Mouse (Mus musculus) embryonic facial prominence, embryonic 15.5 days (tissue): ENCODE measurements around the gene Olfr1490. TPM values are rescaled to one million over a fixed set of nuclear protein-coding genes. Genes with fewer than 3 reads are reported as not detected.
"Not testable (repeated sequence)": the region's sequence is repeated elsewhere in the genome, so short reads cannot be mapped to it uniquely, and the experiment has no call there.

Source experiments
- ATAC-seq: fragments of 200-750 bp; cut with Nextera tagmentation; 2 replicates; pipeline ENCODE4 v1.8.0; 2017; ENCODE audit warnings: low read depth, moderate TSS enrichment; ENCODE audit not compliant: insufficient number of reproducible peaks, low FRiP score, low TSS enrichment
- H3K27ac ChIP-seq: fragments of 300-500 bp; sonication (generic); replicated peaks from 2 replicates; pipeline ENCODE4 v1.5.1; 2015; ENCODE audit warnings: mild to moderate bottlenecking, inconsistent platforms
- H3K27me3 ChIP-seq: fragments of 300-500 bp; sonication (generic); 2 replicates; pipeline ENCODE4 v1.6.1; 2015; ENCODE audit warnings: inconsistent platforms
- H3K36me3 ChIP-seq: fragments of 300-500 bp; sonication (generic); 2 replicates; pipeline ENCODE4 v1.6.1; 2015; ENCODE audit warnings: mild to moderate bottlenecking, inconsistent platforms
- H3K4me1 ChIP-seq: fragments of 300-500 bp; sonication (generic); 2 replicates; pipeline ENCODE4 v1.6.1; 2015; ENCODE audit warnings: inconsistent platforms
- H3K4me2 ChIP-seq: fragments of 300-500 bp; sonication (generic); replicated peaks from 2 replicates; pipeline ENCODE4 v1.6.1; 2015; ENCODE audit warnings: mild to moderate bottlenecking, inconsistent platforms
- H3K4me3 ChIP-seq: fragments of 300-500 bp; sonication (generic); replicated peaks from 2 replicates; pipeline ENCODE4 v1.5.1; 2015; ENCODE audit warnings: mild to moderate bottlenecking, inconsistent platforms
- H3K9ac ChIP-seq: fragments of 300-500 bp; sonication (generic); 2 replicates; pipeline ENCODE4 v1.6.1; 2015; ENCODE audit warnings: inconsistent platforms
- H3K9me3 ChIP-seq: fragments of 300-500 bp; sonication (generic); replicated peaks from 2 replicates; pipeline ENCODE4 v1.6.1; 2016; ENCODE audit warnings: inconsistent platforms
- WGBS: fragments of 180-500 bp; shearing (Covaris S2); methylation state at CpG from one replicate; pipeline ENCODE4 v1.1.7; 2015; 5-methylcytosine and 5-hydroxymethylcytosine counted together
- microRNA-seq: library from miRNA; unstranded; fragments of <30 nt; microRNA quantifications from one replicate; pipeline ENCODE4, GENCODE M21; 2016; ENCODE audit warnings: borderline number of aligned reads
- polyA plus RNA-seq: library from polyadenylated mRNA; unstranded; fragments of >200 nt; fragmentation: Nextera tagmentation; extraction: Ambion mirVana; gene quantifications from 2 replicates; pipeline ENCODE4 v1.2.1, GENCODE M21; 2015

Gene Olfr1490
- not detected in 2 replicates for polyA plus RNA-seq

DNA sequence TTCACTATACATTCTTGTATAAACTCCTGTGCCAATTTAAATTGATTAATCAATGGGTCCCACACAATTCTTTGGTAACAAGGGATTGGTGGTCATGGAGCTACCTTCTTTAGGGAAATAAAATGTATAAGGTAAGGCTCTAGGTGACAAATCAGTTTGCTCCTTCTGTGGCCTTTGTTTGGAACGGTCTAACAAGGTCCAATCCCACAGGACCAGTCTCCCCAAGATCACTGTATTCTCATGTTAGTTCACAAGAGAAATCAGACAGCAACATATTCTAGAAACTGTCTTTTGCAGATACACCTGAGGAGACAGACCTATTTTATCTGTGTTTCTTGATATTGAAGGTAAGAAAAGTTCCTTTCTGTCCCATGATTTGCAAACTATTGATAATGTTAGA lies at the start of gene Olfr1490:
TSS of gene Olfr1490 (plus strand) at position 301 of the 400 bp plus-strand sequence.
- no peaks in the 10 kb centered on the region for H3K27me3 ChIP-seq
- H3K9me3 ChIP-seq = no peaks in the 10 kb centered on the region
- H3K27ac ChIP-seq = no peak within 1 kb of the TSS
- H3K4me3 ChIP-seq = no peak within 1 kb of the TSS
- H3K36me3 ChIP-seq = no peaks in the 10 kb centered on the region
- no peak within 1 kb of the TSS for H3K9ac ChIP-seq
- WGBS = 64% methylated on average over 1 of the region's 1 CpGs
- ATAC-seq = no peak
- no peaks in the 10 kb centered on the region for H3K4me1 ChIP-seq
- H3K4me2 ChIP-seq = no peak within 1 kb of the TSS

DNA sequence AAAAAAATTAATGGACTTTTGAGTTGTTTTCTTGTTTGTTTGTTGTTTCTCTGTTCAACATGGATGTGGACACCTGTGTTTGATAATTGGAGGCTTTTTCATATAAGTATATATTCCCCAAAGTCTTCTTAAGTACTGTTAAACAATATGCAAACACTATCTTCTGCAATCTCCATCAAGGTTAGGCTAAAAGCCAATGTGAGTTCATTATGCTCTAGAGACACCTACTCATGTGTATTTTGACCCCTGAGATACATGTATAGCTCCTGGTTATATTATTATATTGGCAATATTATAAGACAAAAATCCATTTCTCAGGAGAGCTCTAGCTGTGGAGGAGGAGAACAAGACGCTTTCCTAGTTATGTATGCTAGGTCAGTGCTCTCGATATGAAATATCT lies 33.8 kb upstream of the Olfr1490 start, which contains the start of gene Olfr1487:
TSS of gene Olfr1487 (plus strand) at position 301 of the 400 bp plus-strand sequence.
- not testable (repeated sequence) for H3K4me2 ChIP-seq, H3K36me3 ChIP-seq, ATAC-seq, H3K4me1 ChIP-seq, H3K9ac ChIP-seq, H3K27ac ChIP-seq, H3K9me3 ChIP-seq, H3K27me3 ChIP-seq, H3K4me3 ChIP-seq
- WGBS = 80% methylated on average over 2 of the region's 2 CpGs

DNA sequence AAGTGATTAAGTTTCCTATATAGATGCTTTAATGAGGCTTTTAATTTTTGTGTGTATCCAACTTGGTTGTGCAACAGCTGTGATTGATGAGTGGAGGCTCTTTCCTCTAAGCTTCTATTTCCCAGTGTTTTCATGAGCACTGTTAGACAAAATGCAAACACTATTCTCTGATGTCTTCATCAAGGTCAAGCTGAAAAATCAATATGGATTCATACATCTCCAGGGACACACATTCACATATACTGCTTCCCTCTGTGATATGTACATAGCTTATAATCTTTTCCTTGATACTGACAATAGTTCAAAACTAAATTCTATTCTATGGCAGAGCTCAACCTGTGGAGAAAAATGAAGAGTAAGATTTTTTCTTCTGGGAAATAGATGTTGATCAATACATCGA lies 19.6 kb upstream of the Olfr1490 start, which contains the start of gene Olfr1489:
TSS of gene Olfr1489 (plus strand) at position 301 of the 400 bp plus-strand sequence.
- 82% methylated on average over 1 of the region's 1 CpGs for WGBS
- ATAC-seq = no peak

DNA sequence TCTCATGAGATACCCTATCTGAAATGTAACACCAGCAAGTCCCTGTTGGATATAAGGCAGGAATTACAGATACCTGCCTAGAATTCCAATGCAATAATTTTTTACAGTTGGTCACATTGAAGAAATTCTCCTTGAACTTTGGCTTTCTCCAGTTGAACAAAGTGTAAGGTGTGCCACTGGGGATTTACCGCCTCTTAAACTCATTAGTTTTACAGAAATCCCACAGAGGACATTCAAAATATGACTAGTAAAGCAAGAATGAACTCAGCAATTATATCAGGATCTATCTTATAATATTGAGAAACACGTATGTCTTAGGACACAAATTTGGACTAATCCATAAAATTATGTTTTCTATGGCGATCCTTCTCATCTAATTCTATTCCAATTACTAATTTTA lies 46.1 kb downstream of the Olfr1490 start, which contains the start of gene Olfr1491:
TSS of gene Olfr1491 (plus strand) at position 301 of the 400 bp plus-strand sequence.
- 73% methylated on average over 3 of the region's 3 CpGs for WGBS
- Histone ChIP-seq H3K27ac (no peak within 1 kb of the TSS), H3K27me3 (no peaks in the 10 kb centered on the region), H3K9ac (no peak within 1 kb of the TSS), H3K4me2 (no peak within 1 kb of the TSS), H3K9me3 (no peaks in the 10 kb centered on the region), H3K4me3 (no peak within 1 kb of the TSS), H3K4me1 (no peaks in the 10 kb centered on the region), H3K36me3 (no peaks in the 10 kb centered on the region)
- ATAC-seq = no peak

More for the DNA sequence above, 19.6 kb upstream of the Olfr1490 start, which contains the start of gene Olfr1489:
- Histone ChIP-seq H3K9ac (no peak within 1 kb of the TSS), H3K4me3 (no peak within 1 kb of the TSS), H3K36me3 (no peaks in the 10 kb centered on the region), H3K27me3 (no peaks in the 10 kb centered on the region), H3K9me3 (no peaks in the 10 kb centered on the region), H3K4me1 (no peaks in the 10 kb centered on the region), H3K4me2 (no peak within 1 kb of the TSS), H3K27ac (no peak within 1 kb of the TSS)

Small RNA genes within 50 kb of the gene (microRNA-seq; reads per million reads assigned to microRNA genes)
- gene Gm23931 = not detected

Other genes starting within 250 kb of the Olfr1490 start
- gene Olfr1469, start 243.2 kb upstream of the Olfr1490 start, polyA plus RNA-seq = not detected in 2 replicates
- gene Olfr1471, start 207.7 kb upstream of the Olfr1490 start, polyA plus RNA-seq = not detected in 2 replicates
- not detected in 2 replicates for gene Olfr1472, start 195.0 kb upstream of the Olfr1490 start, polyA plus RNA-seq
- gene Olfr1474, start 181.5 kb upstream of the Olfr1490 start, polyA plus RNA-seq = not detected in 2 replicates
- not detected in 2 replicates for gene Olfr1475, start 170.9 kb upstream of the Olfr1490 start, polyA plus RNA-seq
- gene Olfr1477, start 150.5 kb upstream of the Olfr1490 start, polyA plus RNA-seq = not detected in 2 replicates
- not detected in 2 replicates for gene Olfr1480, start 123.2 kb upstream of the Olfr1490 start, polyA plus RNA-seq
- gene Olfr1484, start 67.6 kb upstream of the Olfr1490 start, polyA plus RNA-seq = not detected in 2 replicates
- gene Olfr1487, start 33.7 kb upstream of the Olfr1490 start, polyA plus RNA-seq = not detected in 2 replicates
- gene Olfr1489, start 19.5 kb upstream of the Olfr1490 start, polyA plus RNA-seq = 0.05 TPM in 1 of 2 replicates, not detected in the other
- gene Olfr1491, start 46.2 kb downstream of the Olfr1490 start, polyA plus RNA-seq = not detected in 2 replicates
- gene Olfr1493-ps1, start 72.2 kb downstream of the Olfr1490 start, polyA plus RNA-seq = not detected in 2 replicates
- gene Olfr1494, start 88.6 kb downstream of the Olfr1490 start, polyA plus RNA-seq = not detected in 2 replicates
- gene Olfr1495, start 113.5 kb downstream of the Olfr1490 start, polyA plus RNA-seq = 0.09 TPM in 1 of 2 replicates, not detected in the other
- not detected in 2 replicates for gene Olfr1496, start 126.8 kb downstream of the Olfr1490 start, polyA plus RNA-seq
- gene Olfr1497, start 147.1 kb downstream of the Olfr1490 start, polyA plus RNA-seq = 0.24 TPM in 1 of 2 replicates, not detected in the other
- gene Olfr1499, start 168.4 kb downstream of the Olfr1490 start, polyA plus RNA-seq = not detected in 2 replicates
- 0.16 and 0.23 TPM in 2 replicates for gene Olfr1500, start 179.4 kb downstream of the Olfr1490 start, polyA plus RNA-seq
- 0.04 and 0.25 TPM in 2 replicates for gene Olfr1501, start 199.6 kb downstream of the Olfr1490 start, polyA plus RNA-seq
- not detected in 2 replicates for gene Olfr1502, start 210.7 kb downstream of the Olfr1490 start, polyA plus RNA-seq
- gene Olfr1504, start 246.8 kb downstream of the Olfr1490 start, polyA plus RNA-seq = not detected in 2 replicates